Mouse (Mus musculus): ENCODE data around the gene Qtrt1. TPM values are rescaled to one million over a fixed set of nuclear protein-coding genes. Genes with fewer than 3 reads are reported as not detected.
A peak's percentile ranks its signal among the peaks of the same experiment; 100 is the strongest.

Gene Qtrt1
- polyA plus RNA-seq, 1 experiment from 2014 or later = 23.0 TPM

DNA sequence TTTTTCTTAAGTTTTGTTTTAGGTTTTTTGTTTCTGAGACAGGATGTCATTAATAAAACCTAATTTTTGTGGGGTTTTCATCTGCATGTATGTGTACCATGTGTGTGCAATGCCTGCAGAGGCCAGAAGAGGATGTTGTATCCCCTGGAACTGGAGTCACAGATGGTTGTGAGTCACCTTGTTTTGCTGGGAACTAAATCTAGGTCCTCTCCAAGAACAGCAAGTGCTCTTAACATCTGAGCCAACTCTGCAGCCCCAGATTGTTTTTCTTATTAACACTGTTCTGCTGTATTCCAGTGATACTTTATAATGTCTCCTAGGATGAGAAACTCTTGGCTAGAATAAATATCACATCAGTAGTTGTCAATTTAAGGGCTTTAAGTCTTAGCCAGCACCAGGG, 30.8 kb upstream of the Qtrt1 start:
- peaks cover 27% of the 10 kb centered on the region for H3K4me1 ChIP-seq (ENCODE audit: control insufficient read depth, insufficient read depth, low read length)
- H3K4me3 ChIP-seq (ENCODE audit: low read length) = no peak overlapping the region
- no peak overlapping the region for H3K9ac ChIP-seq (ENCODE audit: low read length)
- H3K9me3 ChIP-seq (replicated peaks; ENCODE audit: control insufficient read depth, low read length) = no peaks in the 10 kb centered on the region
- H3K27ac ChIP-seq (ENCODE audit: low read length) = no peak overlapping the region
- H3K4me2 ChIP-seq (ENCODE audit: low read depth, low read length) = no peak overlapping the region
- H3K36me3 ChIP-seq (ENCODE audit: control insufficient read depth, insufficient read depth) = no peaks in the 10 kb centered on the region
- no peaks in the 10 kb centered on the region for H3K27me3 ChIP-seq (ENCODE audit: control insufficient read depth, insufficient read depth, low read length)
- no peak for ATAC-seq (replicated peaks; ENCODE audit: extremely low read depth, insufficient read depth, low FRiP score)

DNA sequence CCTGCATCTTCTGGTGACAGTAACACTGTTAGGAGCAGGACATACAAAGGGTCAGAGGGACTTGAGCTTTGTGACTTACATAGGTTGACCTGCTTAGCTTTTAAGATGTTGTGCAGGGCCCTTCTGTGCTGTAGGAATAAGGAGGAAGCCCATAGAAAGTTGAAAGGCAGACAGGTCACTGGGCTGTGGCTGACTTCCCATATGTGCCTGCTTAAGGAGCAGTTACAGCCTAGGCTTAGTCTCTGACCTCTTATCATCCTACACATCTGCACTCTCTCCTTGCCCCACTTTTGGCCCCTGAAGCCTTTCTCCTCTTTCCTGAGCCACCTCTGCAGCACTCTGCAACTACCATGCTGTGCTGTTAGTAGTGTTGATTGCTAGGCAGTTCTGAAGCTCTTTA, 27.7 kb upstream of the Qtrt1 start:
- H3K4me2 ChIP-seq (ENCODE audit: low read depth, low read length) = no peak overlapping the region
- H3K4me1 ChIP-seq (ENCODE audit: control insufficient read depth, insufficient read depth, low read length) = peaks cover 13% of the 10 kb centered on the region
- no peak overlapping the region for H3K27ac ChIP-seq (ENCODE audit: low read length)
- no peak for ATAC-seq (replicated peaks; ENCODE audit: extremely low read depth, insufficient read depth, low FRiP score)
- H3K27me3 ChIP-seq (ENCODE audit: control insufficient read depth, insufficient read depth, low read length) = no peaks in the 10 kb centered on the region
- no peak overlapping the region for H3K9ac ChIP-seq (ENCODE audit: low read length)
- 0 out of 2 replicates have a peak, but pooled peaks cover 6% of the 10 kb centered on the region for H3K36me3 ChIP-seq (ENCODE audit: control insufficient read depth, insufficient read depth)
- H3K9me3 ChIP-seq (replicated peaks; ENCODE audit: control insufficient read depth, low read length) = no peaks in the 10 kb centered on the region
- no peak overlapping the region for H3K4me3 ChIP-seq (ENCODE audit: low read length)

DNA sequence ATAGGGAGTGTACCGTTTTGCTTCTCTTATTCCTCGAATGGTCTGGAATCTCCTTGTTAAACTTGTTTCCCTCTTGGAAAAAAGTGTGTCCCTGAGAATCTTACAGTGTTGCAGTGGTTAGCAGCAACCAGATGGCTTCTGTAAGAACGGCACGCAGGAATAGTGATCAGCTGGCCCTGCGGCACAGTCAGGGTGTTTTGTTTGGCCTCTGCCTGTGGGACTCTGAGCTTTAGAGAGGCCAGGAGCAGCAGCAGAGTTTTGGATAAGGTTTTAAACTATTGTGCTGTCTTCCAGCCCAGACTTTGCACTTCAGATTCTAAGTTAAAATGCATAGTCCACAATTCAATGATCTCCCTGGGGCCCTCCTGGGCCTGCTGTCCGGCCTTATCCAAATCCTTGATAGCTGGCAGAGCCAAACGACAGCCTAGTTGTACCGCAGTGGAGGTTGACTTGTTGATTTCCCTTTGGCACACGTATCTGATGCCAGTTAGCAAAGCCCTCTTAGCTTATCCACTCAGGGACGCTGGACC, 18.9 kb upstream of the Qtrt1 start:
- no peak for ATAC-seq (replicated peaks; ENCODE audit: extremely low read depth, insufficient read depth, low FRiP score)
- 77% methylated on average over 10 of the region's 10 CpGs for WGBS
- Histone ChIP-seq H3K27me3 (ENCODE audit: control insufficient read depth, insufficient read depth, low read length) (no peaks in the 10 kb centered on the region), H3K4me1 (ENCODE audit: control insufficient read depth, insufficient read depth, low read length) (no peaks in the 10 kb centered on the region), H3K4me3 (ENCODE audit: low read length) (no peak overlapping the region), H3K27ac (ENCODE audit: low read length) (no peak overlapping the region), H3K9me3 (replicated peaks; ENCODE audit: control insufficient read depth, low read length) (no peaks in the 10 kb centered on the region), H3K4me2 (ENCODE audit: low read depth, low read length) (no peak overlapping the region), H3K9ac (ENCODE audit: low read length) (no peak overlapping the region), H3K36me3 (ENCODE audit: control insufficient read depth, insufficient read depth) (peaks cover 74% of the 10 kb centered on the region)

DNA sequence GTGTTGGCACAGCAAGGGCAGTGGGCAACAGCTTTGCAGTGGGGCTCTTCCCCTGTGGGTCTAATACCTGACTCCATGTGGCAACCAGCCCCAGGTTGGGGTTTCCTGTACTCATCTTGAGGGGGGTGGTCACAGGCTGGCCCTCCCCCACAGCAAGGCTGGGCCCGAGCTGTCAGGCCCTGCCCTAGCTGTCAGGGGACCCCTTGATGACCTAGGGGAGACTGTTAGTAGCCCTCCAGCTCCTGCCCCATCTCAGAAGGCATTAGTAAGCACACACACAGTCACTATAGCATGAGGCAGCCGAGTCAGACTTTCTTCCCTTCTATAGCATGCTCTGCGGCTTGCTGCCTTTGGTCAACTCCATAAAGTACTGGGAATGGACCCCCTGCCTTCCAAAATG, 15.9 kb upstream of the Qtrt1 start:
- Histone ChIP-seq H3K36me3 (ENCODE audit: control insufficient read depth, insufficient read depth) (peaks cover 82% of the 10 kb centered on the region), H3K27ac (ENCODE audit: low read length) (no peak overlapping the region), H3K4me2 (ENCODE audit: low read depth, low read length) (no peak overlapping the region), H3K4me1 (ENCODE audit: control insufficient read depth, insufficient read depth, low read length) (no peaks in the 10 kb centered on the region), H3K27me3 (ENCODE audit: control insufficient read depth, insufficient read depth, low read length) (no peaks in the 10 kb centered on the region), H3K4me3 (ENCODE audit: low read length) (no peak overlapping the region), H3K9me3 (replicated peaks; ENCODE audit: control insufficient read depth, low read length) (no peaks in the 10 kb centered on the region), H3K9ac (ENCODE audit: low read length) (no peak overlapping the region)
- no peak for ATAC-seq (replicated peaks; ENCODE audit: extremely low read depth, insufficient read depth, low FRiP score)
- 92% methylated on average over 3 of the region's 3 CpGs for WGBS

DNA sequence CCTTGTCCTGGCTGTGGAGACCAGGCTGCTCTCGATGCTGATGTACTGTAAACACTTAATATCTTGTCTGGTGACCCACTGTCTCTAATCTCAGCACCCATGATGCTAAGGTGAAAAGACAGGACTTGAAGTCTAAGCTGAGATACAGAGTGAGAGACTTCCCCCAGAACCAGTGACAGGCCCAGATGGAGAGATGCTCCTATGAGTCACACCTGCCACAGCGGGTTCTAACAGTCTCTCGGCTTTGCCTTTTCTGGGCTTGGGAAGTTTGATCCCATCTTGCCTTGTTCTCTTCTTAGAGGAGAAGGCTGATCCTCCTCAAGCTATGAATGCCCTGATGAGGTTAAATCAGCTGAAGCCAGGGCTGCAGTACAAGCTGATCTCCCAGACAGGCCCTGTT, 14.5 kb upstream of the Qtrt1 start:
- peaks cover 81% of the 10 kb centered on the region for H3K36me3 ChIP-seq (ENCODE audit: control insufficient read depth, insufficient read depth)
- WGBS = 98% methylated on average over 3 of the region's 3 CpGs
- no peak for ATAC-seq (replicated peaks; ENCODE audit: extremely low read depth, insufficient read depth, low FRiP score)
- no peak overlapping the region for H3K4me3 ChIP-seq (ENCODE audit: low read length)
- peaks cover 6% of the 10 kb centered on the region for H3K4me1 ChIP-seq (ENCODE audit: control insufficient read depth, insufficient read depth, low read length)
- H3K9ac ChIP-seq (ENCODE audit: low read length) = no peak overlapping the region
- no peaks in the 10 kb centered on the region for H3K9me3 ChIP-seq (replicated peaks; ENCODE audit: control insufficient read depth, low read length)
- no peaks in the 10 kb centered on the region for H3K27me3 ChIP-seq (ENCODE audit: control insufficient read depth, insufficient read depth, low read length)
- H3K27ac ChIP-seq (ENCODE audit: low read length) = no peak overlapping the region
- H3K4me2 ChIP-seq (ENCODE audit: low read depth, low read length) = no peak overlapping the region

DNA sequence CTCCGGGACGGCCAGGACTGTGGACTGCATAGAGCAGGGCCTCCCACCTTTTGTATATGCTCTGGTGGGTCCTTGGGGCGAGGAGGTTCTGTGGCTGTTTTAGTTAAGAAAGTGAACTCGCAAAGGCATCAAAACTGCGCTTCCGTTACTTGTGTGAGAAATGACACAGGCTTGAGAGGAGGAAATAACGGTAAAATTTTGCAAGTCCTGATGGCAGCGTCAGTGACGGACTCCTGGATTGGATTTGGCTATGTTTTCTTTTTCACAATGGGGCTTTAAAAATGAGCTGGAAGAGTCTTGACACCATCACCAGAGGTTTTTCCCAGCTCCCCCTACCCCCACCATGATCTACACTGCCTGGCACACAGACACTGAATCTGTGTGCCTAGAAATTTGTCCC, 10.6 kb upstream of the Qtrt1 start:
- no peaks in the 10 kb centered on the region for H3K9me3 ChIP-seq (replicated peaks; ENCODE audit: control insufficient read depth, low read length)
- no peak overlapping the region for H3K4me3 ChIP-seq (ENCODE audit: low read length)
- H3K4me1 ChIP-seq (ENCODE audit: control insufficient read depth, insufficient read depth, low read length) = peaks cover 17% of the 10 kb centered on the region
- ATAC-seq (replicated peaks; ENCODE audit: extremely low read depth, insufficient read depth, low FRiP score) = no peak
- peaks cover 74% of the 10 kb centered on the region for H3K36me3 ChIP-seq (ENCODE audit: control insufficient read depth, insufficient read depth)
- H3K27ac ChIP-seq (ENCODE audit: low read length) = no peak overlapping the region
- H3K27me3 ChIP-seq (ENCODE audit: control insufficient read depth, insufficient read depth, low read length) = no peaks in the 10 kb centered on the region
- WGBS = 95% methylated on average over 9 of the region's 9 CpGs
- no peak overlapping the region for H3K9ac ChIP-seq (ENCODE audit: low read length)
- no peak overlapping the region for H3K4me2 ChIP-seq (ENCODE audit: low read depth, low read length)

DNA sequence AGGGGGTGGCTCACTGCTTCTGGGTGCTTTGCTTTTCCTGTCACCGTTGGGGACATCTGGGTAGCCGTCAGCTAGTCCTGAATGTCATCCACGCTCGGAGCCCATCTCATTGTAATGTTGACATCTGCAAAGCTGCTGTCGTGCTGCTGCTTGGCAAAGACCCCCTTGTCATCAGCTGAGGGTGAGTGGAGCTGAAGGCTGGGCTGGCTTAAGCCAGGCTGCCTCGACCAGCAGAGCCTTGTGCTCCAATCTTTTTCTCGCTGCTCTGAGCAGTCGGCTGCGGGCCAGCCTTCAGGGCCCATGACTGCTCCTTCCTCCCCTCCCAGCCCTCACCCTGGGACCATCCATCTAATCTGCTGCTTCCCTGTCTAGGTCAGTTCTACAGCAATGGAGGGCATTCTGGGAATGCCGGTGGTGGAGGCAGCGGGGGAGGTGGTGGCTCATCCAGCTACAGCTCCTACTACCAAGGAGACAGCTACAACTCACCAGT, 8.8 kb upstream of the Qtrt1 start:
- Histone ChIP-seq H3K36me3 (ENCODE audit: control insufficient read depth, insufficient read depth) (peaks cover 70% of the 10 kb centered on the region), H3K4me1 (ENCODE audit: control insufficient read depth, insufficient read depth, low read length) (peaks cover 17% of the 10 kb centered on the region), H3K4me3 (ENCODE audit: low read length) (no peak overlapping the region), H3K4me2 (ENCODE audit: low read depth, low read length) (no peak overlapping the region), H3K27ac (ENCODE audit: low read length) (peak overlapping the region; percentile 53; the same call in 1 of the 2 replicates), H3K9me3 (replicated peaks; ENCODE audit: control insufficient read depth, low read length) (no peaks in the 10 kb centered on the region), H3K9ac (ENCODE audit: low read length) (no peak overlapping the region), H3K27me3 (ENCODE audit: control insufficient read depth, insufficient read depth, low read length) (no peaks in the 10 kb centered on the region)
- WGBS = 40% methylated on average over 11 of the region's 11 CpGs
- ATAC-seq (replicated peaks; ENCODE audit: extremely low read depth, insufficient read depth, low FRiP score) = peak; percentile 70

DNA sequence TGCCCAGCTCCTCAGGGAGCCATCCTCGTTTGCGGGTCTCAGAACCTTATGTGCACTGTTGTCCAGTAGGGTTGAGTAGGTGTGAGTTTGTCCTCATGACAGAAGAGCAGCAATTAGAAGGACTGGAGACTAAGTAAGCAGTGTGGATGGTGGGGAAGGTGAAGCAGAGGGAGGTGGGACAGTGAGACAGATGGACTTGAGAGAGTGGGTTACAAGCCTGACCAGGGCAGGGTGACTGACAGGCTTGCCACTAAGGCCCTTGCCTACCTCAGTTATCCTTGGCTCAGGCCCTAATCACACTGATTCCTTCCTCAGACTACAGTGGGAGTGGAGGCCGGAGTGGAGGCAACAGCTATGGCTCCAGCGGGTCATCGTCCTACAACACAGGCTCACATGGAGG, 7.9 kb upstream of the Qtrt1 start:
- no peak overlapping the region for H3K4me3 ChIP-seq (ENCODE audit: low read length)
- no peaks in the 10 kb centered on the region for H3K9me3 ChIP-seq (replicated peaks; ENCODE audit: control insufficient read depth, low read length)
- H3K36me3 ChIP-seq (ENCODE audit: control insufficient read depth, insufficient read depth) = peaks cover 64% of the 10 kb centered on the region
- WGBS = 93% methylated on average over 5 of the region's 5 CpGs
- ATAC-seq (replicated peaks; ENCODE audit: extremely low read depth, insufficient read depth, low FRiP score) = no peak
- no peak overlapping the region for H3K27ac ChIP-seq (ENCODE audit: low read length)
- H3K4me1 ChIP-seq (ENCODE audit: control insufficient read depth, insufficient read depth, low read length) = peaks cover 17% of the 10 kb centered on the region
- no peak overlapping the region for H3K4me2 ChIP-seq (ENCODE audit: low read depth, low read length)
- no peak overlapping the region for H3K9ac ChIP-seq (ENCODE audit: low read length)
- no peaks in the 10 kb centered on the region for H3K27me3 ChIP-seq (ENCODE audit: control insufficient read depth, insufficient read depth, low read length)

DNA sequence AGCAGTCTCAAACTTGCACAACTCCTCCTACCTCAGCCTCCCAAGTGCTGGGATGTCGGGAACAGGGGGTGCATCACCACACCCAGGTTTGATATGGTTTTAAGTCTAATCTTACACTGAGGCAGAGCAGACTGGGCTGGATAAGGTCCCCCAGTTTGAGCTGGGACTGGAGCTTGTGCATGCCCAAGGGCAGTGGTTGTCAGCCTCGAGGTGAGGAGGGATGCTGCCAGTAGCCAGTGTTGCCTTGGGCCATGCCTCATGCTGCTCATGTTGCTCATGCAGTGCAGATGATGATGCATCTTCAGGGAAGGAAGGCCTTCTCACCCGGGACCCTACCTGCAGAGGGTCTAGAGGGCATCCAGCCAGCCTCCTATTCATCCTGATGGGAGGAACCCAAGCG, 6.1 kb upstream of the Qtrt1 start:
- Histone ChIP-seq H3K36me3 (ENCODE audit: control insufficient read depth, insufficient read depth) (peaks cover 47% of the 10 kb centered on the region), H3K9me3 (replicated peaks; ENCODE audit: control insufficient read depth, low read length) (no peaks in the 10 kb centered on the region), H3K27ac (ENCODE audit: low read length) (no peak overlapping the region), H3K9ac (ENCODE audit: low read length) (no peak overlapping the region), H3K4me2 (ENCODE audit: low read depth, low read length) (no peak overlapping the region), H3K27me3 (ENCODE audit: control insufficient read depth, insufficient read depth, low read length) (no peaks in the 10 kb centered on the region), H3K4me3 (ENCODE audit: low read length) (no peak overlapping the region), H3K4me1 (ENCODE audit: control insufficient read depth, insufficient read depth, low read length) (peaks cover 17% of the 10 kb centered on the region)
- WGBS = 61% methylated on average over 4 of the region's 4 CpGs
- ATAC-seq (replicated peaks; ENCODE audit: extremely low read depth, insufficient read depth, low FRiP score) = no peak
